Mouse (Mus musculus) heart, embryonic 10.5 days (tissue): ENCODE measurements around the gene Pcp4. TPM values are rescaled to one million over a fixed set of nuclear protein-coding genes. Genes with fewer than 3 reads are reported as not detected.

ENCODE experiments used
- DNase-seq: peaks from one replicate; pipeline ENCODE4 v3.0.0-alpha.2; 2017; ENCODE audit warnings: low spot score
- H3K27ac ChIP-seq: fragments of 300-500 bp; sonication (generic); 2 replicates; pipeline ENCODE4 v1.5.1; 2016; ENCODE audit warnings: mild to moderate bottlenecking
- H3K27me3 ChIP-seq: fragments of 300-500 bp; sonication (generic); 2 replicates; pipeline ENCODE4 v1.6.1; 2016; ENCODE audit warnings: mild to moderate bottlenecking; ENCODE audit not compliant: poor library complexity, insufficient read depth, severe bottlenecking
- H3K36me3 ChIP-seq: fragments of 300-500 bp; sonication (generic); 2 replicates; pipeline ENCODE4 v1.6.1; 2016; ENCODE audit warnings: mild to moderate bottlenecking, moderate library complexity
- H3K4me1 ChIP-seq: fragments of 300-500 bp; sonication (generic); 2 replicates; pipeline ENCODE4 v1.6.1; 2016; ENCODE audit warnings: mild to moderate bottlenecking
- H3K4me3 ChIP-seq: fragments of 300-500 bp; sonication (generic); 2 replicates; pipeline ENCODE4 v1.5.1; 2016; ENCODE audit warnings: mild to moderate bottlenecking, moderate library complexity
- H3K9me3 ChIP-seq: fragments of 300-500 bp; sonication (generic); 2 replicates; pipeline ENCODE4 v1.6.1; 2016; ENCODE audit warnings: mild to moderate bottlenecking, moderate library complexity
- WGBS: fragments of 180-500 bp; shearing (Covaris S2); methylation state at CpG from one replicate; pipeline ENCODE4 v1.1.7; 2016; 5-methylcytosine and 5-hydroxymethylcytosine counted together
- polyA plus RNA-seq: library from polyadenylated mRNA; unstranded; fragments of >200 nt; fragmentation: Nextera tagmentation; extraction: Ambion mirVana; gene quantifications from 2 replicates; pipeline ENCODE4 v1.2.1, GENCODE M21; 2016

The Pcp4 gene
- polyA plus RNA-seq, 1 experiment from 2014 or later = 5.5 TPM

DNA sequence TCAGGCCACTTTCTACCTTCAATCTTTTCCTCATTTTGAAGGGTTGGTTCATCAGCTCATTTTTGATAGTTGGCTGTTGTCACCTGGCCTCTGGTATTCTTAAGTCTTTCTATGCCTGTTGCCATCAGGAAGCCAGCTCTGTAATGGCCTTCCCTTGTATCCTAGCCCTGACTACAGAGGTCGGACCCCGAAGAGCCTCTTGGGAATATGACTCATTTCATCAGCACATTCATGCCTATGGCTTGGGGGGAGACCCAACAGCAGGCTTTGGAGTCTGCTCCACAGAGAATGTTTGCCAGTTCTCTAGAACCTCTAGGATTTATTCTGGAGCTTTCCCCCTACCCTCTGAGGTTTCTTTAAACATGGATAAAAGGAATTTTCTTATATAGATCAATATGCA, 8.1 kb upstream of the Pcp4 start:
- no peak for DNase-seq
- Histone ChIP-seq H3K36me3 (no peaks in the 10 kb centered on the region), H3K4me3 (no peak overlapping the region), H3K27me3 (0 out of 2 replicates have a peak, but pooled peaks cover 9% of the 10 kb centered on the region), H3K4me1 (no peaks in the 10 kb centered on the region), H3K27ac (no peak overlapping the region), H3K9me3 (no peaks in the 10 kb centered on the region)
- 87% methylated on average over 2 of the region's 2 CpGs for WGBS

DNA sequence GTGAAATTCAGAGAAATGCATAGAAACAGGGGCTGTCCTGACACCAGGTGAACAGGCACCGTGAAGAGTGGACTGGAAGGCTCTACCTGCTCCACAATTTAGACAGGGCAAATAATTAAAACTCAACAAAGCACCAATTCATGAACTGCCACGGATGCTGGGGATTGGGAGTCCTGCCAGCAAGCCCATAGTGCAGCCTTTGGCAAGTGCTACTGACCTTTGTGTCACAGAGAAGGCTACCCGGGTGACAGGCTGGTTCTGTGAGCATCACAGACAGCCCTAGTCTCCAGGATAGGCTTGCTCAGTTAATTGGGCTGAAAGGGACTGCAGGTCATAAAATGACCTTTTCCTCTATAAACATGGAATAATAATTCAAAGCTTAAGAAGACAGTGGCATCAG, 6.6 kb upstream of the Pcp4 start:
- no peaks in the 10 kb centered on the region for H3K4me1 ChIP-seq
- no peak for DNase-seq
- H3K27me3 ChIP-seq = 0 out of 2 replicates have a peak, but pooled peaks cover 15% of the 10 kb centered on the region
- H3K27ac ChIP-seq = no peak overlapping the region
- H3K4me3 ChIP-seq = no peak overlapping the region
- no peaks in the 10 kb centered on the region for H3K9me3 ChIP-seq
- H3K36me3 ChIP-seq = no peaks in the 10 kb centered on the region
- WGBS = 74% methylated on average over 3 of the region's 3 CpGs

GRCm38 (mm10) chr16:96468011-96468410, 605 bp downstream of the Pcp4 start:
- Histone ChIP-seq H3K4me1 (peaks cover 22% of the 10 kb centered on the region), H3K27ac (no peak overlapping the region), H3K9me3 (no peaks in the 10 kb centered on the region), H3K27me3 (peaks cover 12% of the 10 kb centered on the region; the same call in 1 of the 2 replicates), H3K36me3 (no peaks in the 10 kb centered on the region), H3K4me3 (no peak overlapping the region)
- no peak for DNase-seq
- 63% methylated on average over 4 of the region's 4 CpGs for WGBS

DNA sequence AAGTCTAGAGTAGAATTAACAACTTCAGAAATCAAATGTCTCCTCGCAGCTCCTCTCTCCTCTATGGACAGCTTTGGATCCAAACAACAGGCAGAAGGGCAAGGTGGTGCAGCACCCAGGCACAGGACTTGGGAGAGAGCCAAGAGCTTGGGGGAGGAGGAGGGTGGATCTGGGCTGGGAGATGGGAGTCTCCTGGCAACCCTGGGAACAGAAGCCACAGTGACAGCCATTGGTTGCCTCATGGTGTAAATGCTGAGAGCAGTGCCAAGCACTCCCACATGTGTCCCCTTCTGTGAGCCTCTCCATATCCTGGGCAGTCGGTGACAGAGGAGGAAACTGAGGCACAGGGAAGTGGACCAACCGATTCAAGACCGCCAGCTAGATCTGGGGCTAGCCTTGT, 1.3 kb downstream of the Pcp4 start:
- no peaks in the 10 kb centered on the region for H3K36me3 ChIP-seq
- peaks cover 12% of the 10 kb centered on the region; the same call in 1 of the 2 replicates for H3K27me3 ChIP-seq
- H3K27ac ChIP-seq = no peak overlapping the region
- 82% methylated on average over 4 of the region's 4 CpGs for WGBS
- peaks cover 22% of the 10 kb centered on the region for H3K4me1 ChIP-seq
- H3K4me3 ChIP-seq = no peak overlapping the region
- no peak for DNase-seq
- H3K9me3 ChIP-seq = no peaks in the 10 kb centered on the region

GRCm38 (mm10) chr16:96469640-96470039, 2.2 kb downstream of the Pcp4 start:
- H3K36me3 ChIP-seq = no peaks in the 10 kb centered on the region
- WGBS = 52% methylated on average over 4 of the region's 4 CpGs
- H3K27ac ChIP-seq = no peak overlapping the region
- peaks cover 22% of the 10 kb centered on the region for H3K4me1 ChIP-seq
- DNase-seq = no peak
- peaks cover 12% of the 10 kb centered on the region; the same call in 1 of the 2 replicates for H3K27me3 ChIP-seq
- no peaks in the 10 kb centered on the region for H3K9me3 ChIP-seq
- H3K4me3 ChIP-seq = no peak overlapping the region

GRCm38 (mm10) chr16:96472361-96472760, 5.0 kb downstream of the Pcp4 start:
- no peak for DNase-seq
- Histone ChIP-seq H3K36me3 (no peaks in the 10 kb centered on the region), H3K27ac (peak overlapping the region; percentile 36; the same call in 1 of the 2 replicates), H3K4me1 (peaks cover 22% of the 10 kb centered on the region), H3K4me3 (0 out of 2 replicates have a peak overlapping the region, but pooled peaks have one; percentile 27), H3K9me3 (no peaks in the 10 kb centered on the region), H3K27me3 (peaks cover 6% of the 10 kb centered on the region; the same call in 1 of the 2 replicates)
- 26% methylated on average over 5 of the region's 5 CpGs for WGBS

DNA sequence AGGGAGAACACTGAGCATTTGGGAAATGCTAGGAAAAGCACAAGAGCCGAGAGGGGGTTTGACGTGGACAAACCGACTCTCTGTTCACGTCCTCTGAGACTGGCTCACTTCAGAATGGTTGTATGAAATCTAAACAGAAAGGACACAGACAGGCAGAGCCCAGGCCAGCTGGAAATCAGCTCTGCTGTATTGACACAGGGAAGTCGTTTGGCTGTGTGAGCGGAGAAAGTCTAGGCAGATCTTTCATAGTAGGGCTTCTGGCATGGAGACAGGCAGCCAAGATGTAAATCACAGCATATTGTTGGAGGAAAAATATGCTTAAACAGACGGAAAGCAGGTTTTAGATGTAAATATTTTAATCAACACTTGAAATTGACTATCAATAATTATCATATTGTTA, 5.4 kb downstream of the Pcp4 start:
- Histone ChIP-seq H3K36me3 (no peaks in the 10 kb centered on the region), H3K4me3 (0 out of 2 replicates have a peak overlapping the region, but pooled peaks have one; percentile 27), H3K4me1 (peaks cover 18% of the 10 kb centered on the region), H3K27me3 (peaks cover 6% of the 10 kb centered on the region; the same call in 1 of the 2 replicates), H3K27ac (peak overlapping the region; percentile 36), H3K9me3 (no peaks in the 10 kb centered on the region)
- no peak for DNase-seq
- WGBS = 30% methylated on average over 7 of the region's 7 CpGs

DNA sequence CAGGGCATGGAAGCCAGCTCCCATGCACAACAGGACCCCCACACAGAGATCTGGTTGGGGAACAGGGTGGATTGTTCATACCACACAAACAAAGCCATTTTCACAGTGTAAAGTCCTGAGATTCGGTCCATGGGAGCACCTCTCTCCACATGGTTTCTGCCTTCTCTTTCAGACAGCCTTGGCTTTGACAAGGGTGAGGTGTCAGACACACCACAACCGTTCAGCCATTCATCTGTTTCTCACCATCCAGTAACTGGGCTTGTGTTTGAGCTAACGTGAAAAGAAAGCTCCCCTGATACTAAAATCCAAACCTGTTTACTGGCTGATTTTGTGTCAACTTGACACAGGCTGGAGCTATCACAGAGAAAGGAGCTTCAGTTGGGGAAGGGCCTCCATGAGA, 6.8 kb downstream of the Pcp4 start:
- H3K9me3 ChIP-seq = no peaks in the 10 kb centered on the region
- H3K4me1 ChIP-seq = peaks cover 12% of the 10 kb centered on the region
- DNase-seq = no peak
- H3K4me3 ChIP-seq = no peak overlapping the region
- H3K27ac ChIP-seq = no peak overlapping the region
- H3K27me3 ChIP-seq = 0 out of 2 replicates have a peak, but pooled peaks cover under 1% of the 10 kb centered on the region
- 63% methylated on average over 3 of the region's 3 CpGs for WGBS
- H3K36me3 ChIP-seq = no peaks in the 10 kb centered on the region

DNA sequence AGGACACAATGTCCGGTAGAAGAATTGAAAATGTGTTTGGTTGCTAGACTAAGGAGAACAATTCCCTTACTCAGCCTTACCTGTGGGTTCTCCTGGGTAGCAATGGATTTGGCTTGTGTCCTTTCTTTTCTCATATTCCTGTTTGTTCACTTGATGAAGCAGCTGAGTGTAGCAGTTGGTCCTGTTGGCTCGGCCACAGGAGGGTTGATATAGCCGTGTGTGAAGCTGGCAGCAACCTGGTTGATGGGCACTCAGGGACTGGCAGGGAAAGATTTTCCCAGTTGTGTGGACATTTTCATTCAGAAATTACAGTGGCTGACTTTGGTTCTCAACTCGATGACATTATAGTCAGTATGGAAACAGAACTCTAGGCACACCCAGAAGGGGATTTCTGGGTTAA, 14.4 kb downstream of the Pcp4 start:
- Histone ChIP-seq H3K27ac (no peak overlapping the region), H3K4me3 (no peak overlapping the region), H3K36me3 (no peaks in the 10 kb centered on the region), H3K9me3 (no peaks in the 10 kb centered on the region), H3K4me1 (no peaks in the 10 kb centered on the region), H3K27me3 (no peaks in the 10 kb centered on the region)
- DNase-seq = no peak
- 86% methylated on average over 4 of the region's 4 CpGs for WGBS

- Histone ChIP-seq H3K36me3 (no peaks in the 10 kb centered on the region), H3K4me3 (no peak overlapping the region), H3K27ac (no peak overlapping the region), H3K27me3 (no peaks in the 10 kb centered on the region), H3K4me1 (no peaks in the 10 kb centered on the region), H3K9me3 (no peaks in the 10 kb centered on the region)
- no peak for DNase-seq
- 75% methylated on average over 11 of the region's 11 CpGs for WGBS
Observed at GRCm38 (mm10) chr16:96487007-96487684, 19.7 kb downstream of the Pcp4 start.

DNA sequence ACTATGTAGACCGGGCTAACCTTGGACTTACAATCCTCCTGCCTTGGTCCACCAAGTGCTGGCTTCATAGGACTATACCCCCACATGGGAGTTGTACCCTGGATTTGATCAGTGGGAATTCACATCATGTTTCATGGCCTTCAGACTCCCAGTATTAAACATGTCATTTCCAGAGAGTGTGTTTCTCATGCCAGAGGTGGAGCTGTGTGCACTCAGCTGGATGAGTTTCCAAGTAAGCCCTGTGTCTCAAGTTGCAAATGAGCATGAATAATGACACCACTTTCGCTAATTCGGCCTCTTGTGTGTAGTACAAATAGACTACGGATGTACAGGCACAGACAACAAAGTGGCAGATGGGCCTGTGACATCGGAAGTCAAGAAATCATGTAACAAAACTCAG, 20.6 kb downstream of the Pcp4 start:
- WGBS = 88% methylated on average over 5 of the region's 5 CpGs
- no peaks in the 10 kb centered on the region for H3K36me3 ChIP-seq
- no peak for DNase-seq
- no peak overlapping the region for H3K27ac ChIP-seq
- no peaks in the 10 kb centered on the region for H3K9me3 ChIP-seq
- H3K4me1 ChIP-seq = no peaks in the 10 kb centered on the region
- no peak overlapping the region for H3K4me3 ChIP-seq
- H3K27me3 ChIP-seq = no peaks in the 10 kb centered on the region

- Histone ChIP-seq H3K9me3 (no peaks in the 10 kb centered on the region), H3K36me3 (no peaks in the 10 kb centered on the region), H3K27ac (no peak overlapping the region), H3K4me3 (no peak overlapping the region), H3K4me1 (peaks cover 3% of the 10 kb centered on the region; the same call in 1 of the 2 replicates), H3K27me3 (no peaks in the 10 kb centered on the region)
- 74% methylated on average over 3 of the region's 3 CpGs for WGBS
- no peak for DNase-seq
Observed at GRCm38 (mm10) chr16:96491530-96491929, 24.1 kb downstream of the Pcp4 start.

DNA sequence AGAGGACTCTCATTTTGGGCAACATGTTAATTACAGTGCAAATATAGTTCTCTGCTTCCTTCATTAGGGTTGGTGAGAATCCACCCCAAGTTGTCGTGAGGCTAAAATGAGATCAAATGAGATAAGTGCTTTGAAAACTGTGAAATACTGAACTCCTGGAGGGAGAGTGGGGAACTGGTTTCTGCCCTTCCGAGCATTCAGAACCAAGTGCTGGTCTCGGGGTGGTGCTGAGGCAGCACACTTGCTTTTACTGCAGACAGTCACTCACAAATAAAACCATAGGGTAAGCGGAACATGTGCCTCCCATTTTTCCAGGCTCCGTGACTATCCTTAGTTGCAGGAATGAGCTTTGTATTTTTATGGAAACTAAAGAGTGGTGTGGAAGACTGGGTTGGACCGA, 26.7 kb downstream of the Pcp4 start:
- 68% methylated on average over 6 of the region's 6 CpGs for WGBS
- Histone ChIP-seq H3K4me3 (no peak overlapping the region), H3K27ac (no peak overlapping the region), H3K36me3 (no peaks in the 10 kb centered on the region), H3K9me3 (no peaks in the 10 kb centered on the region), H3K4me1 (peaks cover 11% of the 10 kb centered on the region), H3K27me3 (no peaks in the 10 kb centered on the region)
- DNase-seq = no peak

- Histone ChIP-seq H3K27ac (no peak overlapping the region), H3K36me3 (no peaks in the 10 kb centered on the region), H3K4me3 (no peak overlapping the region), H3K4me1 (peaks cover 13% of the 10 kb centered on the region), H3K27me3 (no peaks in the 10 kb centered on the region), H3K9me3 (no peaks in the 10 kb centered on the region)
- 63% methylated on average over 7 of the region's 7 CpGs for WGBS
- no peak for DNase-seq
Observed at GRCm38 (mm10) chr16:96498951-96499350, 31.5 kb downstream of the Pcp4 start.
